Mouse (Mus musculus) small intestine, adult 2 months (tissue): ENCODE results near the gene Fbxl4. TPM values are rescaled to one million over a fixed set of nuclear protein-coding genes. Genes with fewer than 3 reads are reported as not detected.

Source experiments
- H3K27ac ChIP-seq: fragments of 200-500 bp; 2 replicates; pipeline ENCODE4 v1.5.1; 2012; ENCODE audit warnings: low read depth, low read length, control low read depth, inconsistent platforms; ENCODE audit not compliant: insufficient read depth
- H3K27me3 ChIP-seq: fragments of 200-500 bp; 2 replicates; pipeline ENCODE4 v1.6.1; 2012; ENCODE audit warnings: mild to moderate bottlenecking, moderate library complexity, low read length, inconsistent platforms; ENCODE audit not compliant: control insufficient read depth, insufficient read depth
- H3K36me3 ChIP-seq: fragments of 200-500 bp; 2 replicates; pipeline ENCODE4 v1.6.1; 2012; ENCODE audit warnings: mild to moderate bottlenecking, low read length, control low read depth, inconsistent platforms; ENCODE audit not compliant: control insufficient read depth, insufficient read depth
- H3K4me1 ChIP-seq: fragments of 200-500 bp; 2 replicates; pipeline ENCODE4 v1.6.1; 2012; ENCODE audit warnings: low read length, inconsistent platforms, mixed read lengths; ENCODE audit not compliant: control insufficient read depth, insufficient read depth, insufficient read length
- H3K4me3 ChIP-seq: fragments of 200-500 bp; 2 replicates; pipeline ENCODE4 v1.5.1; 2012; ENCODE audit warnings: low read depth, mild to moderate bottlenecking, control low read depth, inconsistent platforms, low read length, moderate library complexity
- CTCF ChIP-seq: fragments of 200-500 bp; IDR thresholded peaks from 2 replicates; pipeline ENCODE4 v1.5.1; 2012; ENCODE audit warnings: low read depth, mild to moderate bottlenecking, control low read depth, inconsistent platforms, low read length, moderate library complexity, mixed read lengths; ENCODE audit not compliant: insufficient replicate concordance, insufficient read length; ENCODE audit errors: extremely low read depth
- POLR2A ChIP-seq: fragments of 200-500 bp; IDR thresholded peaks from 2 replicates; pipeline ENCODE4 v1.6.1; 2012; ENCODE audit warnings: low read depth, mild to moderate bottlenecking, control low read depth, inconsistent platforms, low read length, moderate library complexity
- whole genome bisulfite sequencing: fragments of 180-500 bp; shearing (Covaris S2); methylation state at CpG from one replicate; pipeline ENCODE4 v1.1.7; 2018; 5-methylcytosine and 5-hydroxymethylcytosine counted together
- polyA plus RNA-seq: library from polyadenylated mRNA; depleted of rRNA; stranded (reverse); fragments of >200 nt; gene quantifications from 2 replicates; pipeline ENCODE4 v1.2.3, GENCODE M21; 2012

Fbxl4 gene
- polyA plus RNA-seq, 1 experiment, result 11.2 TPM

- WGBS, result 77% methylated on average over 3 of the region's 3 CpGs
- Histone ChIP-seq H3K4me3 (no peak overlapping the region), H3K36me3 (peaks cover 3% of the 10 kb centered on the region; the same call in 1 of the 2 replicates), H3K27me3 (no peaks in the 10 kb centered on the region), H3K4me1 (no peaks in the 10 kb centered on the region), H3K27ac (no peak overlapping the region)
- TF ChIP-seq CTCF (no peak), POLR2A (no peak)
Measured at GRCm38 (mm10) chr4:22402032-22402431, 44.7 kb downstream of the Fbxl4 start.

DNA sequence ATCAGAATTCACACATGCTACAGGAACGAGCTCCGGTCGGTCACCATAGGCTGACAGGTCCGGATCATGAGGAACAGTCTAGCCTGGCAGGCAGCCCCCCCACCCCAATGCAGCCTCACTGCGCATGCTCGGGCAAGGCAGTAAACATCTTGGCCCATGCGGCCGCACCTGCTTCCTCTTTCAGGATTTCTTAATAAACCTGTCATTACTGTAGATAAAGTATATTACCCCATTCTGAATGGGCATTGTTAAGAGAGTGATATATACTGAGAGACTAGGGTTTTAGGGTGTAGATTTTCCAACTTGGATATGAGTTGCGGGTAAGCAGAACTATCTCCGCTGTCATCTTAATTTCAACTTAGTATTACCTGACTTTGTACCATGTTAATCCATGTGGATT lies 45.6 kb downstream of the Fbxl4 start:
- WGBS, result 59% methylated on average over 10 of the region's 10 CpGs
- Histone ChIP-seq H3K36me3 (peaks cover 3% of the 10 kb centered on the region; the same call in 1 of the 2 replicates), H3K27me3 (no peaks in the 10 kb centered on the region), H3K4me1 (no peaks in the 10 kb centered on the region), H3K27ac (no peak overlapping the region), H3K4me3 (no peak overlapping the region)
- no peak for TF ChIP-seq POLR2A
- TF ChIP-seq CTCF, result no peak

- WGBS, result 47% methylated on average over 2 of the region's 2 CpGs
- Histone ChIP-seq H3K27ac (no peak overlapping the region), H3K4me1 (no peaks in the 10 kb centered on the region), H3K27me3 (no peaks in the 10 kb centered on the region), H3K4me3 (no peak overlapping the region), H3K36me3 (0 out of 2 replicates have a peak, but pooled peaks cover 4% of the 10 kb centered on the region)
- TF ChIP-seq POLR2A (no peak), CTCF (no peak)
Measured at GRCm38 (mm10) chr4:22420627-22421026, 63.3 kb downstream of the Fbxl4 start.

DNA sequence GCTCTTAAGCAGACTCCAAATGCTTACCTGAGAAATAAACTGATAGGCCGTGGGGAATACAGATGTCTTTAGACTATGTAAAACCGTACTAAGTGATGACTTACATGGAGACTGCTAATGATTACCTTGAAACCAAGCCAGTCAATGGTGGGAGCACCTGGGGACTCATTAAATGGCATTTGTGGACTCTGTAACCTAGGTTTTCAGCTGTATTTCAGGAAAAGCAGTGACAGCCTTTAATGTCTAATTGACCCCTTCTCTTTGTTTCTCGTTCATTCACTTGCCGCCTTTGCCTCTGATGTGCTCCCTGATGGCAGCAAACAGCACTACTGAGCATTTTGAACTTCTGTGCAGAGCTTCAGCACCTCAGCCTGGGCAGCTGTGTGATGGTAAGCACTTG lies 65.1 kb downstream of the Fbxl4 start:
- WGBS, result 91% methylated on average over 4 of the region's 4 CpGs

GRCm38 (mm10) chr4:22428150-22428549 lies 70.8 kb downstream of the Fbxl4 start:
- no peak overlapping the region for H3K4me3 ChIP-seq
- 96% methylated on average over 3 of the region's 3 CpGs for WGBS
- H3K36me3 ChIP-seq, result 0 out of 2 replicates have a peak, but pooled peaks cover 6% of the 10 kb centered on the region
- TF ChIP-seq CTCF (no peak), POLR2A (no peak)
- no peaks in the 10 kb centered on the region for H3K27me3 ChIP-seq
- no peak overlapping the region for H3K27ac ChIP-seq
- no peaks in the 10 kb centered on the region for H3K4me1 ChIP-seq

More for the DNA sequence above, 65.1 kb downstream of the Fbxl4 start:
- TF ChIP-seq POLR2A (no peak), CTCF (no peak)
- Histone ChIP-seq H3K4me3 (no peak overlapping the region), H3K27ac (no peak overlapping the region), H3K36me3 (0 out of 2 replicates have a peak, but pooled peaks cover 4% of the 10 kb centered on the region), H3K27me3 (no peaks in the 10 kb centered on the region), H3K4me1 (no peaks in the 10 kb centered on the region)

- no peak overlapping the region for H3K4me3 ChIP-seq
- TF ChIP-seq POLR2A (no peak), CTCF (no peak)
- H3K36me3 ChIP-seq, result no peaks in the 10 kb centered on the region
- H3K4me1 ChIP-seq, result no peaks in the 10 kb centered on the region
- H3K27ac ChIP-seq, result no peak overlapping the region
- 77% methylated on average over 1 of the region's 1 CpGs for WGBS
- no peaks in the 10 kb centered on the region for H3K27me3 ChIP-seq
Measured at GRCm38 (mm10) chr4:22469575-22469974, 112.2 kb downstream of the Fbxl4 start.

- no peaks in the 10 kb centered on the region for H3K36me3 ChIP-seq
- peaks cover 29% of the 10 kb centered on the region for H3K27me3 ChIP-seq
- H3K4me3 ChIP-seq, result no peak overlapping the region
- H3K4me1 ChIP-seq, result no peaks in the 10 kb centered on the region
- no peak overlapping the region for H3K27ac ChIP-seq
- WGBS, result 2% methylated on average over 23 of the region's 23 CpGs
- TF ChIP-seq CTCF, result peak; percentile 19; the same call in 1 of the 2 replicates
- no peak for TF ChIP-seq POLR2A
Measured at GRCm38 (mm10) chr4:22476967-22477710, 119.8 kb downstream of the Fbxl4 start.
